Mouse (Mus musculus): ENCODE data around the gene Hes3.

DNA sequence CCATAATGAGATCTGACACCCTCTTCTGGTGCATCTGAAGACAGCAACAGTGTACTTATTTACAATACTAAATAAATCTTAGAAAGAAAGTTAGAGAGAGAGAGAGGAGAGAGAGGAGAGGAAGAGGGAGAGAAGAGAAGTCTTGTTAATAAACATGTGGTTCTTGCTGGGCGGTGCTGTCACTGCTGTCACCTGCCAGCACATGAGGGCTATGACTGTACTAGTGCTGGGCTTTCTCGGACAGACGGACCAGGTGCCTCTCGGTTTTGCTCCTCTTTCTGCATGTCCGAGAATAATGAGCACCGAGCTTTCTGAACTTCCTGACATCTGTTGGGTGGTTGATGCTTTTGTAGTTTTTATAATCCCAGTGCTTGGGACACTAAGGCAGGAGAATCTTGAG, 40.8 kb downstream of the Hes3 start:
- TF ChIP-seq CTCF (IDR thresholded peaks at IDR 0.05) (no peak), POLR2A (IDR thresholded peaks at IDR 0.05; ENCODE audit: insufficient read depth, low read depth, low read length) (no peak), EP300 (IDR thresholded peaks at IDR 0.05; ENCODE audit: insufficient read depth, low read depth, low read length) (no peak)
